In the genomic region with DNA sequence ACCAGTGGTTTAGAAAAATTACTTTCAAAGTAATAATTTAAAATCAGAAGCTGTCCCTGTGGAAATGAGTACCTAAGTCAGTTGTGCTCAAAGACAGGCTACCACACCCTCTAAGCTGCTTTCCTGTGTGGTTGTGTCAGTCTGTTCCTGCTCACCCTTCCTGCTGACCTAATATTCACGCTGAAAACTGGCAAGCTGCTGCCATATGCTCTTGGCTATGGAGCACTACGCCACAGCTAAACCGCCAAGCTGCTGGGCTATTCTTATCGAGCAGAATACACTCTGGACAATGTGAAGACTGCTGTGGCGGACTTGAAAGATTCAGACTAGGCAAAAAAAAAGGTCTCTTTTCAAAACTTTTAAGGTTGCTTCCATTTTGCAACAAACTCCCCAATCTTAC, we compare ENCODE assay signal across 25 mouse cellular contexts. TPM values are rescaled to one million over a fixed set of nuclear protein-coding genes. Genes with fewer than 3 reads are reported as not detected.
DNase-seq lines count a peak whose midpoint lies in the region; ATAC-seq and TF ChIP-seq lines count a peak whose summit lies in the region.
"Had no signal": no experiment of that assay in that cellular context is flagged by ENCODE, and none has a peak within 500 bp of the region (broad histone marks: within the 10 kb centered on the region; RNA-seq: fewer than 3 reads in every experiment).

No protein-coding gene starts in this region.

- H3K27ac ChIP-seq in heart, embryonic 13.5 days (replicated peaks) = peak overlapping the region; percentile 37; the same call in 1 of the 2 replicates
- no peak overlapping the region for H3K27ac ChIP-seq in heart, embryonic 10.5 days
- peak overlapping the region; percentile 74 for H3K27ac ChIP-seq in cerebellum, adult 2 months (ENCODE audit: insufficient read depth, low read length)
- H3K27ac ChIP-seq: embryonic facial prominence, embryonic 10.5 days; hindbrain, embryonic 15.5 days; intestine, embryonic 15.5 days; limb, embryonic 10.5 days; neural tube, embryonic 15.5 days; stomach, embryonic 15.5 days had no signal

- ATAC-seq in heart, embryonic 13.5 days (ENCODE audit: extremely low read depth, insufficient number of reproducible peaks, low FRiP score, low TSS enrichment) = no peak
- ATAC-seq: intestine, embryonic 15.5 days; liver, postnatal 0 days; midbrain, embryonic 16.5 days had no signal

- peaks cover 86% of the 10 kb centered on the region for H3K36me3 ChIP-seq in heart, embryonic 13.5 days
- H3K36me3 ChIP-seq in heart, embryonic 10.5 days = peaks cover 67% of the 10 kb centered on the region

- no peaks in the 10 kb centered on the region for H3K27me3 ChIP-seq in heart, embryonic 13.5 days (replicated peaks)
- H3K27me3 ChIP-seq in heart, embryonic 10.5 days (ENCODE audit: insufficient read depth, poor library complexity, severe bottlenecking) = no peaks in the 10 kb centered on the region
- H3K27me3 ChIP-seq in cerebellum, adult 2 months (ENCODE audit: control insufficient read depth, insufficient read depth, low read length) = no peaks in the 10 kb centered on the region
- H3K27me3 ChIP-seq: hindbrain, embryonic 15.5 days; intestine, embryonic 15.5 days; neural tube, embryonic 15.5 days; stomach, embryonic 15.5 days had no signal

- no peak overlapping the region for H3K4me3 ChIP-seq in heart, embryonic 13.5 days
- H3K4me3 ChIP-seq in heart, embryonic 10.5 days = no peak overlapping the region
- no peak overlapping the region for H3K4me3 ChIP-seq in cerebellum, adult 2 months (replicated peaks; ENCODE audit: insufficient read depth, low read depth, low read length)
- H3K4me3 ChIP-seq: embryonic facial prominence, embryonic 10.5 days; hindbrain, embryonic 15.5 days; intestine, embryonic 15.5 days; limb, embryonic 10.5 days; neural tube, embryonic 15.5 days; stomach, embryonic 15.5 days had no signal

- TF ChIP-seq CTCF in cerebellum, adult 2 months (IDR thresholded peaks at IDR 0.05; ENCODE audit: borderline replicate concordance, insufficient read depth, low read depth, low read length) = no peak

- no peak overlapping the region for H3K4me2 ChIP-seq in heart, embryonic 13.5 days
- H3K4me2 ChIP-seq: hindbrain, embryonic 15.5 days; intestine, embryonic 15.5 days; neural tube, embryonic 15.5 days; stomach, embryonic 15.5 days had no signal

- 75% methylated on average over 5 of the region's 5 CpGs for WGBS in heart, embryonic 13.5 days
- 88% methylated on average over 5 of the region's 5 CpGs for WGBS in heart, embryonic 10.5 days
- 13% methylated on average over 5 of the region's 5 CpGs for WGBS in cerebellum, adult 2 months

- no peak for DNase-seq in heart, embryonic 10.5 days (ENCODE audit: low spot score)
- DNase-seq in brain, adult 2 months (ENCODE audit: low read depth, low spot score) = peak; percentile 92
- peak; percentile 74 to 89 for DNase-seq in cerebellum, adult 2 months
- DNase-seq in cerebellum, postnatal 36 days = peak; percentile 71 to 74
- DNase-seq in yolk sac, embryonic 10.5 days (ENCODE audit: low spot score) = no peak
- no peak for DNase-seq in right cerebral cortex, postnatal 25 days
- DNase-seq: B cell, adult 2 months; heart, postnatal 36 days; kidney, postnatal 4 days; layer of hippocampus, adult 9-11 months; liver, postnatal 0 days; lung, postnatal 14 days; thymus, adult 18-20 months had no signal

- H3K9ac ChIP-seq in heart, embryonic 13.5 days = no peak overlapping the region
- H3K9ac ChIP-seq: hindbrain, embryonic 15.5 days; intestine, embryonic 15.5 days; liver, postnatal 0 days; neural tube, embryonic 15.5 days; stomach, embryonic 15.5 days had no signal

- no peak for TF ChIP-seq POLR2A in cerebellum, adult 2 months (IDR thresholded peaks at IDR 0.05; ENCODE audit: borderline replicate concordance, insufficient read depth, low read length)

- peaks cover 13% of the 10 kb centered on the region for H3K4me1 ChIP-seq in heart, embryonic 13.5 days
- 0 out of 2 replicates have a peak, but pooled peaks cover 3% of the 10 kb centered on the region for H3K4me1 ChIP-seq in heart, embryonic 10.5 days
- H3K4me1 ChIP-seq in cerebellum, adult 2 months (ENCODE audit: control insufficient read depth, insufficient read depth, low read length) = peaks cover 15% of the 10 kb centered on the region
- H3K4me1 ChIP-seq: embryonic facial prominence, embryonic 10.5 days; hindbrain, embryonic 15.5 days; intestine, embryonic 15.5 days; limb, embryonic 10.5 days; neural tube, embryonic 15.5 days; stomach, embryonic 15.5 days had no signal

- H3K9me3 ChIP-seq in heart, embryonic 13.5 days = no peaks in the 10 kb centered on the region
- H3K9me3 ChIP-seq in heart, embryonic 10.5 days = no peaks in the 10 kb centered on the region
- H3K9me3 ChIP-seq: embryonic facial prominence, embryonic 10.5 days; hindbrain, embryonic 15.5 days; intestine, embryonic 15.5 days; limb, embryonic 10.5 days; neural tube, embryonic 15.5 days; stomach, embryonic 15.5 days had no signal

RNA-seq across cellular contexts. Expression of gene Gphb5, which starts 44.0 kb away (rescaled TPM):
- not detected in 2 replicates for polyA plus RNA-seq in heart, embryonic 13.5 days (2015; fragmentation: Nextera tagmentation; extraction: Ambion mirVana)
- not detected in 2 replicates for polyA plus RNA-seq in heart, embryonic 10.5 days (2016; fragmentation: Nextera tagmentation; extraction: Ambion mirVana)
- not detected in 2 replicates for polyA plus RNA-seq in cerebellum, adult 2 months (2012; rRNA removed)
- polyA plus RNA-seq: embryonic facial prominence, embryonic 10.5 days; forebrain, embryonic 11.5 days; gonadal fat pad, adult 2 months; hindbrain, embryonic 15.5 days; intestine, embryonic 15.5 days; kidney, embryonic 14.5 days; limb, embryonic 10.5 days; liver, adult 2 months; liver, postnatal 0 days; midbrain, embryonic 16.5 days; neural tube, embryonic 15.5 days; stomach, embryonic 15.5 days had no signal

Comparison
In these comparisons a context has a peak if more than half of its experiments do, and no peak if none do; other contexts are left out.
1. DNase-seq: peak in brain, adult 2 months (single experiment), cerebellum, adult 2 months (2 of 2) and cerebellum, postnatal 36 days (2 of 2); none in heart, embryonic 10.5 days (single experiment), yolk sac, embryonic 10.5 days (single experiment) and right cerebral cortex, postnatal 25 days (single experiment).